Mouse (Mus musculus) E14TG2a.4 (cell line): Measurements from ENCODE around the gene Grcc10.

Source experiments
- H3K27me3 ChIP-seq: 2 replicates; pipeline ENCODE4 v1.6.1; 2014; ENCODE audit warnings: low read length, control low read depth; ENCODE audit not compliant: insufficient read depth
- H3K36me3 ChIP-seq: 2 replicates; pipeline ENCODE4 v1.6.1; 2014; ENCODE audit warnings: low read length, control low read depth; ENCODE audit not compliant: insufficient read depth
- H3K4me1 ChIP-seq: replicated peaks from 2 replicates; pipeline ENCODE4 v1.6.1; 2014; ENCODE audit warnings: low read depth, low read length, control low read depth
- H3K4me3 ChIP-seq: replicated peaks from 2 replicates; pipeline ENCODE4 v1.5.1; 2014; ENCODE audit warnings: mild to moderate bottlenecking, low read length
- H3K9me3 ChIP-seq: 2 replicates; pipeline ENCODE4 v1.6.1; 2014; ENCODE audit warnings: low read length, control low read depth
- CTCF ChIP-seq: conservative IDR thresholded peaks from 2 replicates; pipeline ENCODE4 v1.5.1; 2014; ENCODE audit warnings: low read length
- NANOG ChIP-seq: IDR thresholded peaks from 2 replicates; pipeline ENCODE4 v1.6.1; 2014; ENCODE audit warnings: borderline replicate concordance, low read length, mixed read lengths
- POU5F1 ChIP-seq: IDR thresholded peaks from 2 replicates; pipeline ENCODE4 v1.6.1; 2014; ENCODE audit warnings: low read length, borderline replicate concordance

The Grcc10 gene

GRCm38 (mm10) chr6:124728621-124729020 lies 12.6 kb downstream of the Grcc10 start:
- peaks cover 75% of the 10 kb centered on the region for H3K36me3 ChIP-seq
- H3K4me1 ChIP-seq: peaks cover 55% of the 10 kb centered on the region
- TF ChIP-seq CTCF (no peak), NANOG (no peak), POU5F1 (no peak)
- H3K4me3 ChIP-seq: no peak overlapping the region
- H3K27me3 ChIP-seq: no peaks in the 10 kb centered on the region
- no peaks in the 10 kb centered on the region for H3K9me3 ChIP-seq

- Histone ChIP-seq H3K36me3 (peaks cover 78% of the 10 kb centered on the region), H3K9me3 (no peaks in the 10 kb centered on the region), H3K27me3 (no peaks in the 10 kb centered on the region), H3K4me1 (peaks cover 50% of the 10 kb centered on the region), H3K4me3 (no peak overlapping the region)
- TF ChIP-seq CTCF (no peak), POU5F1 (no peak), NANOG (no peak)
Measured at GRCm38 (mm10) chr6:124724472-124724871, 16.7 kb downstream of the Grcc10 start.

GRCm38 (mm10) chr6:124723541-124723940 lies 17.6 kb downstream of the Grcc10 start:
- no peak overlapping the region for H3K4me3 ChIP-seq
- H3K36me3 ChIP-seq: peaks cover 72% of the 10 kb centered on the region
- H3K4me1 ChIP-seq: peaks cover 56% of the 10 kb centered on the region
- no peak for TF ChIP-seq POU5F1
- no peak for TF ChIP-seq CTCF
- TF ChIP-seq NANOG: no peak
- H3K9me3 ChIP-seq: no peaks in the 10 kb centered on the region
- no peaks in the 10 kb centered on the region for H3K27me3 ChIP-seq

GRCm38 (mm10) chr6:124722876-124723473 lies 18.2 kb downstream of the Grcc10 start:
- no peak for TF ChIP-seq POU5F1
- TF ChIP-seq NANOG: no peak
- no peak for TF ChIP-seq CTCF
- peaks cover 66% of the 10 kb centered on the region for H3K36me3 ChIP-seq
- H3K4me1 ChIP-seq: peaks cover 56% of the 10 kb centered on the region
- H3K27me3 ChIP-seq: no peaks in the 10 kb centered on the region
- no peak overlapping the region for H3K4me3 ChIP-seq
- H3K9me3 ChIP-seq: no peaks in the 10 kb centered on the region

GRCm38 (mm10) chr6:124720904-124721303 lies 20.3 kb downstream of the Grcc10 start:
- no peak for TF ChIP-seq NANOG
- no peak for TF ChIP-seq POU5F1
- TF ChIP-seq CTCF: no peak
- Histone ChIP-seq H3K4me3 (no peak overlapping the region), H3K27me3 (no peaks in the 10 kb centered on the region)

GRCm38 (mm10) chr6:124719354-124719978 lies 21.7 kb downstream of the Grcc10 start:
- TF ChIP-seq NANOG (no peak), POU5F1 (no peak), CTCF (no peak)
- Histone ChIP-seq H3K27me3 (no peaks in the 10 kb centered on the region), H3K4me1 (peaks cover 79% of the 10 kb centered on the region), H3K9me3 (no peaks in the 10 kb centered on the region), H3K36me3 (peaks cover 66% of the 10 kb centered on the region), H3K4me3 (peak overlapping the region; percentile 78)

More at GRCm38 (mm10) chr6:124720904-124721303, 20.3 kb downstream of the Grcc10 start:
- H3K36me3 ChIP-seq: peaks cover 66% of the 10 kb centered on the region
- peaks cover 70% of the 10 kb centered on the region for H3K4me1 ChIP-seq
- H3K9me3 ChIP-seq: no peaks in the 10 kb centered on the region

GRCm38 (mm10) chr6:124718703-124719102 lies 22.5 kb downstream of the Grcc10 start:
- peaks cover 84% of the 10 kb centered on the region for H3K4me1 ChIP-seq
- no peaks in the 10 kb centered on the region for H3K9me3 ChIP-seq
- peaks cover 66% of the 10 kb centered on the region for H3K36me3 ChIP-seq
- H3K27me3 ChIP-seq: no peaks in the 10 kb centered on the region
- H3K4me3 ChIP-seq: peak overlapping the region; percentile 78
- no peak for TF ChIP-seq CTCF
- no peak for TF ChIP-seq NANOG
- no peak for TF ChIP-seq POU5F1

- TF ChIP-seq POU5F1: no peak
- no peak for TF ChIP-seq CTCF
- no peak for TF ChIP-seq NANOG
Measured at GRCm38 (mm10) chr6:124717968-124718367, 23.2 kb downstream of the Grcc10 start.

More at GRCm38 (mm10) chr6:124717968-124718367, 23.2 kb downstream of the Grcc10 start:
- Histone ChIP-seq H3K36me3 (peaks cover 66% of the 10 kb centered on the region), H3K9me3 (no peaks in the 10 kb centered on the region), H3K4me1 (peaks cover 91% of the 10 kb centered on the region), H3K4me3 (peak overlapping the region; percentile 78), H3K27me3 (no peaks in the 10 kb centered on the region)
